Mouse (Mus musculus): Measurements from ENCODE around the gene Bcl2l12.
A peak's percentile ranks its signal among the peaks of the same experiment; 100 is the strongest.

The Bcl2l12 gene

GRCm38 (mm10) chr7:44986879-44987718, 11.4 kb downstream of the Bcl2l12 start:
- DNase-seq = no peak

- peak; percentile 97 for DNase-seq
Measured at GRCm38 (mm10) chr7:44986192-44986878, 12.2 kb downstream of the Bcl2l12 start, which contains the start of gene Prmt1. Prmt1 (minus strand) TSS chr7:44986568.

- DNase-seq = peak; percentile 73
Measured at GRCm38 (mm10) chr7:44985595-44986191, 12.8 kb downstream of the Bcl2l12 start.

DNA sequence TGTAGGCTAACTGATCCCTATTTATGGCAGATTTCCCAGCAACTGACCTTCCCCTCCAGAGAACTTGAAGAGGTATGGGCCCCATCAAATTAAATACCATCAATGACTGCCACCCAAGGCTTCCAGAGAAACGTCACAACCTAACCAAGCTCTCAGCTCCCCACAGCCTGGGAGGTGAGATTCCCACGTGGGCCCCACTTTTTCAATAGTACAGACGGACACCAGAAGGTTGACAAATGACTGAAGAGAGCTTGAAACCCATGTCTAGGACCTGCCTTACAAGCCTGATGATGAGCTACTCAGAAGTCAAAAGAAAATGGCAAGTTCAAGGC, 13.7 kb downstream of the Bcl2l12 start:
- no peak for DNase-seq

DNA sequence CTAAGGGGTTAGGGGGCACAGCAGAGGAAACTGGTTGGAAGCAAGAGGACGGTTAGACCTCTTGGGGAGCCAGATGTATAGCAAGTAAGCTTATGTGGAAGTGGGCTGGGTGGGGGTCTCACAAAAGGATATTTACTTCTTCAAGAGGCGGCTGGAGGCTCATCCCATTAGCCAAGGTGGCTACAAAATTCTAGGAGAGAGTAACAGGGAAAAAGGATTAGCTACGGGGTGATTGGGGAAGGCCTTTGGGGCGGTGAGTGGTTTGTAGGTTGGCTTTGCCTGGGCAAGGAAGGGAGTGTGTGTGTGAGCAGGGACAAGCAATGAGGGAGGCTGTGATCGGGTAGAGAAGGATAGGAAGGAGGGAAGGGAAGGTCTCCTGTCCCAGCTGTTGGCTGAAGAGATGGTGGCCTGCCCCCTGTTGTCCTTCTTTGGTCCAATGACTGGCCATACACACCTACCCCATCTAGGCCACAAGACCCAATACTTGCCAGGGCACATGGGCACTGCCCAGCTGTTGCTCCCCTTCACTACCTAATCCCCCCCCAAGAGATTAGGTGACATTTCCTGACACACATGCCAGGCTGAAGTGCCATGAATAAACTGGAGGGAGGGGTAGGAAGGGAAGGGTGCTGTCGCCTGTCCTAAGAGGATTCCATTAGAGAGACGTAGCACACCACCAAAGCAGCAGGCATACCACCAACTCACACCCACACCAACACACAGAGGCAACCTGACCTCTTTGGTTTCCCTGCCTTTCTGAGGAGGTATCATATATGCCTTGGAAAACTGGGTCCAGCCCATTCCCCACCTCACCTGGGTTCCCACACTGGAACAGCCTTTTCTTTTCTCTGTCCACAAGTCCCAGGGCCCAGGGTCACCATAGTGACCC, 14.3 kb downstream of the Bcl2l12 start:
- no peak for DNase-seq

DNA sequence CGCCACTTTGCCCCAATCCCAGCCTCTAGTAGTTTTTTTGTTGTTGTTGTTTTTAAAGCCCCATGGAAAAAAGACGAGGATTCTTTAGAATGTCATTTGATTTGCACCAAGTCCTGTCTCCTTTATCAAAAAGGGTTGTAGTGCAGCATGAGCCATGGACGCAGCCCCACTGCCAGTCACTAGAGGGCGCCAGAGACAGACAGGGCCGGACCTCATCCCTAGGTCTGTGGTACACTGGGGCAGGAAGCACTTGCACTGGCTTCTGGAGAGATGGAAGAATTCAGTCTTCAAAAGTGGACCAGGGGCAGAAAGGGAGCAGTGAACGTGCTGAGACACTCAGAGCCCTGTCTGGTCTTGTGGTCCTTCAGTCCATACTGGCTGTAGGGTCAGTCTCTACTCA, 15.4 kb downstream of the Bcl2l12 start:
- DNase-seq = peak; percentile 90

- DNase-seq = no peak
Measured at GRCm38 (mm10) chr7:44981539-44981938, 17.0 kb downstream of the Bcl2l12 start.

DNA sequence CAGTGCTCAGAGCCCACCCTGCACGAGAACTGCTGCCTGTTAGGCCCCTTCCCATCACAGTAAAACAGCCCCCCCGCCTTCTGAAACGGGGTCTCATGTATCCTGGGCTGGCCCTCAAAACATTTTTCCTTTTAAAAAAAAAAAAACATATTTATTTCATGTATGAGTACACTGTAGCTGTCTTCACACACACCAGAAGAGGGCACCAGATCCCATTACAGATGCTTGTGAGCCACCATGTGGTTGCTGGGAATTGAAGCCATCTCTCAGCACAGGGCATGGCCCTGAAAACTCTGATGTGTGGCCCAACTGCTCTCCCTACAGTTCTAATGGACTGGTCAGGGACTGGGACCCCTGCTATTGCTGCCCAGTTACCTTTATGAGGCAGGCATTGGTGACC, 20.2 kb downstream of the Bcl2l12 start:
- DNase-seq = no peak

GRCm38 (mm10) chr7:44975117-44975419, 23.4 kb downstream of the Bcl2l12 start:
- no peak for DNase-seq

GRCm38 (mm10) chr7:44974383-44975116, 24.0 kb downstream of the Bcl2l12 start, which contains the start of gene Cpt1c:
Cpt1c (minus strand) TSS chr7:44974851.
- no peak for DNase-seq

DNA sequence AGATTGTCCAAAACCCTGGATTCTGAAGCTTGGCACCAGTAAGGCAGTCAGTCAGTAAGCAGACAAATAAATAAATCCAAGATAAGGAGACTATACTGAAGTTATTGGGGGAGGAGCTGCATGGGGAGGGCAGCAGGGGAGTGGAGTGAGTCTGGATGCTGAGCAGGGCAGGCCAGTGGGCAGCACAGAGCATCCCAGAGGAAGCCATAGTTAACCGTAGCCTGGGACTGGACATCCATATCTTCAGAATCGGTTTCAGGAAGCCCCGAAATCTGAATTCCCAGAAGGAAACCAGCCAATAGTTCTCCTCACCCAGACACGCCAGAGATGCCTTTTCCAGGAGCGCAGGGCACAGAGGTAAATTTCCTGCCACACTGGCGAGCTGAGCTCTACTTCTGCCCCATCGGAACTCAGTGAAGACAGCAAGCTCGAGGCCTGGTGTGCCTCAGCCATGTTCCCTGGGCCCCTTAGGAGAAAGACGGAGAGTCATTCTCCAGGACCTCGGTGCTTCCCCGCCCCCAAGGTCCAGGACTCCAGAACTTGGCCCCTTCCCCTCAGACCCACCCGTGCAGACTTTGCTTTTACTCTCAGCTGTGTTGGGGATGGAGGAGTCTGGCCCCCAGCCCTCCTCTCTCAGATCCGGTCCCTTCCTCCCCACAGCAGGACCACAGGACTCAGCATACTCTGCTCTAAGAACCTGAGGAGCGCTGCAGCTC, 24.9 kb downstream of the Bcl2l12 start:
- DNase-seq = no peak

- no peak for DNase-seq
Measured at GRCm38 (mm10) chr7:44971142-44971541, 27.4 kb downstream of the Bcl2l12 start.

DNA sequence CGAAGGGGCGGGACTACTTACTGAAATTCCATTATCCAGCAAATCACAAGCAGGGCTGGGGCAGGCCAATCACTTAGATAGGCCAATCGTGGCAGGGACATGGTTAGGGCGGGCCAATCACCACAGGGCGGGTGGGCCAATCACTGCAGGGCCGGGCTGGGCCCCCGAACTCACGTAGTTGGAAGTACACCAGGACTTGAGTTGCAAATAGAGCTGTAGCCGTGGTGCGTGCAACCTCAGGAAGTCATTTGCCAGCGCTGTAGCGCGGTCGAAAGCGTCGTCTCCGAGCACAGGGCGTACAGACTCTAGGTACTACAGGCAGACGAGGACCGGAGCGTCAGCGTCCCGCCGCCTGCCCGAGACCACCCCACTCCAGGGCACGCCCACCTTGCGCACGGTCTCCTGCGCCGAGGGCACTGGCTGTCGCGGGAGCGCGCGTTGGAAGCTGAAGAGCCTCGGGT, 28.3 kb downstream of the Bcl2l12 start:
- peak; percentile 80 for DNase-seq

DNA sequence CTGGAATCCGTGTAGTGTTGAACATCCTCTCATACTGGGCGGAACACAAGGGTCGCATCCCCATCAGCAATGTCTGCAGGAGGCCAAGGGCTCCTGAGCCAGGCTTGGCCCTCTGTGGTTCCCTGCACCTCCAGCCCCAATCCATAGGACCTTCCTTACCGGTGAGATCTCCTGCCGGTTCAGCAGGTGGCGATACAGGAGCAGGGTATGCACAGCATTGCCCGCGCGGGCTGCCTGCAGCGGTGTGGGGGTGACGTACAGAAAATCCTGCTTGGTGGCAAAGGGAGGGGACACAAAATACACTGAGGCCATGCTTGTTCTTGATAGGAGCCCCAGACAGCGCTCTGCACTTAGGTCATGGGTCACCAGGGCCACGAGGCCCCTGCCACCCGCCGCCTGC, 31.9 kb downstream of the Bcl2l12 start:
- DNase-seq = no peak

GRCm38 (mm10) chr7:44965975-44966374, 32.5 kb downstream of the Bcl2l12 start:
- peak; percentile 50 for DNase-seq

DNA sequence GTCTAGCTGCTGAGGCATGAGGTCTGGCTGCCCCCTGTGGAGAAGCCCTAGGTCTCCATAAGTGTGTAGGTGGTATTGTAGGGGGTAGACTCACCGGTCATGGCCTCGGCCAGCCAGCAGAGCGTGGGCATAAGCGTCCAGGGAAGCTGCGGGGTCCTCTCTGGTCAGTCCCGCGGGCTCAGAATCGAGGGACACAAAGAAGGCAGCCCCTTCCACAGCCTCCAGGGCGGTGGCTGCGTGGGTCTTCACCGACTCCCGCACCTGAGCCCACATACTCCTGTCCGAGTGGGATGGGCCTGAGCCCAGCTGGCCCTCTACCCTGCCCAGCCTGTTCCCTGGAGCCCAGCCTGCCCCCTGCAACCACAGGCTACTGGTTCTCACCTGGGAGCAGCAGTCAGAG, 33.5 kb downstream of the Bcl2l12 start:
- no peak for DNase-seq

GRCm38 (mm10) chr7:44962831-44963230, 35.7 kb downstream of the Bcl2l12 start:
- no peak for DNase-seq

GRCm38 (mm10) chr7:44962337-44962736, 36.2 kb downstream of the Bcl2l12 start:
- DNase-seq = no peak

DNA sequence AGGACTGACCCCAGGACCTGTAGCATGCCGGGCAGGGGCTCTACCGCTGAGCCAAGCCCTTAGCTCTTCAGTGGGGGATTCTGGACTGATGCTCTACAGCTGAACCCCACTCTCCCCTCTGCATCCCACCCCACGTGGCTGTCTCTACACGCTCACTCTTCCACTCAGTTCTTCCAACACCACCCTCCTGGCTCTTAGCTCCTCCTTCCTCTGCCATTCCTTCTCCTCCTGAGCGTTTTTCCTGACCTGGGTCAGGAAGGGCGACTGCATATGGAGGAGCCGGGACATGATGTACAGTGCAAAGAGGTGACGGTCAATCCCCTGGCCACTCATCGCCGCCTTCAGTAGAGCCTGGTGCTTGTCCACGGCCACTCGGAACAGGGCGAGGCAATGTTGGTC, 38.0 kb downstream of the Bcl2l12 start:
- no peak for DNase-seq

GRCm38 (mm10) chr7:44959874-44960511, 38.5 kb downstream of the Bcl2l12 start:
- DNase-seq = no peak

DNA sequence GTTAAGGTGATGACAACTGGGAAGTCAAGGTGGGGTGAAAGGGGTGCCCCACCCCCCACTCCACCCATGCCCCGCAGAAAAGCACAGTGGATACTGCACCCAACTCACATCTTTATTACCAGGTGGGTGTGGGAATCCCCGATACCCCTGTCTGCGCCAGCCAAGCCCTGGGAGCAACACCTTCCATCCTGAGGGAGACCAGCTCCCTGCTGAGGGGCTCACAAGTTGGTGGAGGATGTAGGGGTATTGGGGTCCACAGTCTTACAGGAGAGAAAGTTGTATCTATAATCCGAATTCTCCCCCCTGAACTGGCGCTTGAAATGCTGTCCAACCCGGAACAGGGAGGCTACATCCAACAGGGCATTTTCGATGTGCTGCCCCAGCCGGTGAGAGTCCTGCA, 39.2 kb downstream of the Bcl2l12 start:
- DNase-seq = no peak
